Mouse (Mus musculus) splenic B cell, adult 2 months (primary cell): Measurements from ENCODE around the gene Il1a.

Experiments
- DNase-seq: peaks from one replicate; pipeline ENCODE4 v3.0.0-alpha.2; 2011; ENCODE audit warnings: low read depth, low spot score
- H3K27me3 ChIP-seq: 2 replicates; pipeline ENCODE4 v1.6.1; 2012; ENCODE audit warnings: mild to moderate bottlenecking, low read length, moderate library complexity, mixed read lengths; ENCODE audit not compliant: control insufficient read depth, poor library complexity, insufficient read depth, severe bottlenecking
- H3K36me3 ChIP-seq: 2 replicates; pipeline ENCODE4 v1.6.1; 2012; ENCODE audit warnings: mild to moderate bottlenecking, low read length, moderate library complexity, mixed read lengths; ENCODE audit not compliant: control insufficient read depth, poor library complexity, insufficient read depth, severe bottlenecking

Il1a gene

DNA sequence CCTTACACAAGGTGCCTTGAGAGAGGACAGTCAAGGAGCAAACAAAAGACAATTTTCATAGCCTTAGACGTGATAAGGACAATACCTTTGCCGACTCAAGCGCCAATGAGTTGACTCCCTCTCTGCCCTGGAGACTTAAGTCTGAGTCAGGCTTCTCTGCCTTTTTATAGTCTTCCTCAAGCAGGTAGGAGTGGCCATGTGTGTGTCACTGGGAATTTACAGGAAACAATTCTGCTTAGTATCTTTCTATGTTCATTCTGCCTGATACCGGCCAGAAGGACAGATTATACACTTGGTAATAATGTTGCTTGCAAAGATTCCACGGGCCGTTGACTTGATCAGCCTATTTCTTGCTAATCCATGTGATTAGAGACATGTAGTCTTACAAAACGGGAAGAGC, at the start of gene Il1a:
Gene Il1a (minus strand): TSS at position 137 of the 400 bp plus-strand sequence.
- no peaks in the 10 kb centered on the region for H3K36me3 ChIP-seq
- DNase-seq, result no peak
- H3K27me3 ChIP-seq, result no peaks in the 10 kb centered on the region

DNA sequence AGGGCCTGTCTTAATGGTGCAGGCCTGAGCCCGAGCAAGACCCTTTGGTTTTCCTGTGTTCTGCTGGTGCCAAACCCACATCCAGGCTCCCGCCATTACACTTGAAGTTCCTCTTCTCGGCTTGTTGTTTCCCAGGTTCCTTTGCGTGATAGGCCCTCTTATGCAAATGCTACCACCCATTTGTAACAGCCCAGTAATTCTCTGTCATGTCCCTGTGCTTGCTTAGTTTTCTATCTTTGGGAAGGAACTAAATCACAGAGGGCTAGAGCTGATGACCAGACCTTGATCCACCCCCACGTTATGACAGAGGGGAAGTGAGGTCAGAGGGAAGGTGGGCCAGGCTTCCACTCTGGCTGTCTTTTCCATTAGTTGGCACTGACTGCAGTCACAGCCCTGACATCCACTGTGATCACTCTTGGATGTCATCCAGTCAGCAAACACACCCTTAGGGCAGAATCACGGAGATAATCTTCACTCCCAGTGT, 28.4 kb upstream of the Il1a start:
- peak; percentile 72 for DNase-seq
- H3K27me3 ChIP-seq, result no peaks in the 10 kb centered on the region
- no peaks in the 10 kb centered on the region for H3K36me3 ChIP-seq

DNA sequence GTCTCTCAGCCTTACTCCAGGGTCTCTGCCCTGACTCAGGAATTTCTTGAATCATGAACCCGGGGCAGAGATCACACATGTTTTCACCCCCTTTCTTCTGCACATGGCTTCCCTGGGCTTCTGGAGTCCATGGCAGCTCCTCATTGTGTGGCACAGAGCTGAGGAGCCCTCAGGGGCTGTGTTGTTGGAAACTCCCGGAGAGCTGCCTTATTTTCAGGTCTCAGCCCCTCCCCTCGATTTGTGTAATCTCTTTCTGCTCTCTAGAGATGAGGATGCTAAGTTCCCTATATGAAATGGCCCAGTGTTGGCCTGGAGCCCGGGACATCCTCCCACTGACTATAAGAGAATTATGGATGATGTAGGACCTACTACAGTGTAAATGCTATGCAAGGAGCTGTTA, 23.7 kb upstream of the Il1a start:
- DNase-seq, result no peak

DNA sequence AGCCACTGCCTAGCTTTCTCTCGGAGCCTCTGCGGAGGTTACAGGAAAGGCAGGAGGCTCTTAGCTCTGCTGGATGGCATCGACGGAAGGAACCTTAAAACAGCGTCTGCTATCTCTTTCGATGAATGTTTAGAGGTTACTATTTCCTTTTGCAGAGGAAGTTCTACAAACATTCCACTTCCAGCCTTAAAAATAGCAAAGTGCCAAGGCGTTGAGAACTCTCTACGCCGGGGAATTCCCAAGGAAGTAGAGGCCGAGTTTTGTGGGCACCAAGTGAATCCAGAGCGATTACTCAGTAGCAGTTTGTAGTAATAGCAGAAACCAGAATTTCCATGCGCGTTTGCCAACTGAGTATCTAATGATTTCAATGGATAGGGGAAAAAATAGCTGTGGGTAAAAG, 20.8 kb upstream of the Il1a start:
- Histone ChIP-seq H3K27me3 (no peaks in the 10 kb centered on the region), H3K36me3 (no peaks in the 10 kb centered on the region)
- no peak for DNase-seq

More for the DNA sequence above, 23.7 kb upstream of the Il1a start:
- Histone ChIP-seq H3K27me3 (no peaks in the 10 kb centered on the region), H3K36me3 (no peaks in the 10 kb centered on the region)

DNA sequence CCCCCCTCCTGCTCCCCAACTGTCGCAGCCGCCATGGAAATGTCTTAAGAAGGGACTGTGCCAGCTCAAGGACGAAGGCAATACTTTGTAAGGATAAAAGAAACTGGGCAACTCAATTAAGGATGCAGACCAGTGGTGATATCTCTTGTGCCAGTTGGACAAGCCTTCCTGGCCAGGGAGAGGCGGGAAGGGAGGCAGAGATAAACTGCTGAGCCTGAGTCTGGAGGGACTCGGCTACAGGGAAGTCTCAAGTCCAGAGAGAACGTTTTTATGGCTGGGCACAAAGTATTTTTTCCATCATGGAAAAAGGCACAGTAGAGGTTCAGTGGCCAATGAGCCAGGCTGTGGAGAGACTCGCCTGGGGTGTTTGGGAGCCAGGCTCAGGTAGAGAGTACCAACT, 20.3 kb upstream of the Il1a start:
- no peak for DNase-seq
- Histone ChIP-seq H3K27me3 (no peaks in the 10 kb centered on the region), H3K36me3 (no peaks in the 10 kb centered on the region)

DNA sequence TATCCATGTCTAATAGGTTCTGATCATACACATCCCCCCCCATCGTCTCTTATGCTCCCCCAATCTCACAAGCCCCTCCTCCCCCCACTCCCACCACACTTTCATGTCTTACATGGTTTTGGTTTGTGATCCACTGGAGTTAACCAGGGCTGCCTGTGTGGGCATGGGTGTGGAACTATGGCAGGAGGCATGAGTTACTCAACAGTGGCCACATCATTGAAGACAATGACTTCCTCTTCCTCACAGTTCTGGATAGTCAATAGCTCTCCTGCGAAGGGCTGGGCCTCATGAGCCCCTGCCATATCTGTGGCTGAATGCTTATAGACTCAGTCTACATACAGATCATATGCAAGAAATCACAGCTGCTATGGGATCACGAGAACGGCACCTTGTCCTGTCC, 18.5 kb upstream of the Il1a start:
- no peak for DNase-seq
- Histone ChIP-seq H3K36me3 (no peaks in the 10 kb centered on the region), H3K27me3 (no peaks in the 10 kb centered on the region)

DNA sequence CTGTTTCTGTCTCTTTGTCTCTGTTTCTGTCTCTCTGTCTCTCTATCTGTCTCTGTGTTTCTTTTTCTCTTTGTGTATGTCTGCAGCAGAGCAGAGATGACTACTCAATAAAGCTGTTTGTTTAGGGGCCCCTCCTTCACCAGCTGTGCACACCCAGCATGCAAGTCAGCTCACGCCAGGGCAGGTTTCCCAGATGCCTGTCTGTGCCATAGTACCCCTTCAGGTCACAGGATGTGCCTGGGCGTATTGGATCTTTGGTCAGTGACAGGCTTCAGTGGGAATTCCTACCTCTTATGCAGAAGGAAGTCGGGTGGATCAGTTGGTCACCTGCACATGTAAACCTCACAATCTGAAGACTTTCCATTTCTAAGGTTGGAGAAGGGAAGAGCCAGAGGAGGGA, 14.4 kb upstream of the Il1a start:
- no peak for DNase-seq
- Histone ChIP-seq H3K36me3 (no peaks in the 10 kb centered on the region), H3K27me3 (no peaks in the 10 kb centered on the region)

DNA sequence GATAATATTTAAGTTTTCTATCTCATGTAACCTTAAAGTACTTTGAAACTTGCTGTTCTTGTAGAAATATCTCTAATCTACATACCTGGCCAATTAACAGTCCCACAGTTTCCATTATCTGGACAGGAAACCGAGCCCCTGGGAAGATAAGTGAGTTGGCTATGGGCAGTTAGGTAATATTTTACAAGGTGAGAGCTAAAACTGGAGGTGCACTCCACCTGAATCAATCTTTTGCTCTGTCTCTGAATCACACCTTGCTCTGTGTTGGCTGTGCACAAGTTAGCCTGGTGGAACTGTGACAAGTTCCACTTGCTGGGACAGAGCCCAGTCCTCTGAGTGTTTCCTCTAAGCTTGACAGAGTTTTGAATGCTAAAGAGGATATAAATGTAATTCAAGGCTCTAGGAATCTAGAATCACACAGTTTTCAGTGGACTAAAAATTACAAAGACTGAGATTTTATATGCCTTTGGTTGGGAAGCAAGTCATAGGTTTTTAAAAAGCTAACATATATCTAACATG, 12.4 kb upstream of the Il1a start:
- no peaks in the 10 kb centered on the region for H3K27me3 ChIP-seq
- no peaks in the 10 kb centered on the region for H3K36me3 ChIP-seq
- DNase-seq, result no peak

DNA sequence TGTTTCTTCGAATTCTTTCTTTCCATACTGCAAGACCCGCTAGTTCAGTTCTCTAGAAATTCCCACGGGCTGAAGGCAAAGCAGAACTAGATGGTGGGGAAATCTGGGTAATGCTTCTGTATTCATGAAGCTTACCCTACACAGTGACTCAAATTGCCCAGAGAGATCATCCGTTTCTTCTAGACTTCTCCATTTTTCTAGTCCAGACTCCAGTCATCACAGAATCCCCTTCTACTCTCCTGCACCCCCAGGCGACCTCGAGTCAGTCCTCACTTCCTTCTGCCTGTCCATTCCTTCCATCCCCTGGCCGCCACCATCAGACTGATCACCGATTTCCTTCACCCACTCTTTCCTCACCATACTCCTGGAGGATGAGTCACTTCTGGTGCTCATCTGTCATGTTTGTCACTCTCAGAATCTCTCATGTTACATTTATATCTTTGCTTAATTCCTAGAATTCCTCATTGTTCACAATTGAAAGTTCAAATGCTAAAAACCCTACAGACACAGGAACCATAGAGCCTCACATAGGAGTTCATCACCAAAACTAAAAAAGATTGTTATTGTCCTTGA, 10.3 kb upstream of the Il1a start:
- DNase-seq, result no peak
- H3K36me3 ChIP-seq, result no peaks in the 10 kb centered on the region
- no peaks in the 10 kb centered on the region for H3K27me3 ChIP-seq

DNA sequence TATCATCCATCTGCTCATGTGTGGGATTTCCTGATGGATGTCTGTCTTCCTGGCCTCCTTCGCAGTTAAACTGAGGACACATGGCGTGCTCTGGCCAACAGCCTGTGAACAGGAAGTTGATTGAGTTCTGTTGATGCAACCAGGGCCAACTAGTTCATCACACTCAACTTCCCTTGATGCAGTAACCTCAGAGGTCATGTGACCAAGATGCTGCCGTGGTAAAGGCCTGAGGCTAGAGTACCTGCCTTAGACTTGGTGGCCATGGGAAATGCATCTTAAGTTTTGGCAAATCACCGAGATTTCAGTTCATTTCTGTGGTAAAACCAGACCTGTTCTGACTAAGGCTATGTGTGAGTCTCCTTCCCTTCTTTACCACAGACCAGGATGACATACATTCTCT, 6.1 kb upstream of the Il1a start:
- H3K27me3 ChIP-seq, result no peaks in the 10 kb centered on the region
- H3K36me3 ChIP-seq, result no peaks in the 10 kb centered on the region
- DNase-seq, result peak; percentile 47

DNA sequence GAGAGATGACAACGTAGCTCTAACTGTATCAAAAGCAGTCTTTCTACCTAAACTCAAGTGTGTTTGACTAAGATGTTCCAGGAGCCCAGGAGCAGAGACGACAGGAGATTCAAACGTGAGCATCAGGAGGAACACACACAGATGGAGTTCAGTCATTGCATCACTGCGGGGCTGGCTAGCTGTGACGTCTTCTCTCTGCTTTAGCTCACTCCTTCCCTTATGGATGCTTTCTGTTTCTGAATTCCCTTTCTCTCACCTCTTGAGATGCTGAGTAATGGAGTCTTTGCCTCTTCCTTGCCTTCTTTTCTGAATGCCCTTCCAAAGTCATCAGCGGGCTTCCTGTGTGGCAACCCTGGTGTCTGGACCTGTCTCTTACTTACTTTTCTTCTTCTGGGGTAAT, 5.1 kb upstream of the Il1a start:
- no peaks in the 10 kb centered on the region for H3K36me3 ChIP-seq
- H3K27me3 ChIP-seq, result no peaks in the 10 kb centered on the region
- no peak for DNase-seq

DNA sequence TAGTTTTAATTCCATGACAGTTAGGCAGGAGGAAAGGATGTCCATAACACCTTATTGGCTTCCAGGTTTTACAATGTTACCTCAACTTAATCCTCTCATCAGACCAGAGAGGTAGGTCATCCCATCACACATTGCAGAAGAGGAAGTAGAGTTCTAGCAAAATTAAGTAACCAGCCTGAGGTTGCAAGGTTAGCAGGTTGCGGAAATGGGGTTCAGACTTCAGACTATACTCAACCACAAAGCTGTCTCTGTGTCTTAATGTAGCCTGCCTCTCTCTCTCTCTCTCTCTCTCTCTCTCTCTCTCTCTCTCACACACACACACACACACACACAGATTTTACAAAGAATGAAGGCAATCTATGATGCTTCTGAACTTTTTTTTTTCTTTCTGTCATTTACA, 4.2 kb upstream of the Il1a start:
- H3K36me3 ChIP-seq, result no peaks in the 10 kb centered on the region
- no peaks in the 10 kb centered on the region for H3K27me3 ChIP-seq
- peak; percentile 65 for DNase-seq

DNA sequence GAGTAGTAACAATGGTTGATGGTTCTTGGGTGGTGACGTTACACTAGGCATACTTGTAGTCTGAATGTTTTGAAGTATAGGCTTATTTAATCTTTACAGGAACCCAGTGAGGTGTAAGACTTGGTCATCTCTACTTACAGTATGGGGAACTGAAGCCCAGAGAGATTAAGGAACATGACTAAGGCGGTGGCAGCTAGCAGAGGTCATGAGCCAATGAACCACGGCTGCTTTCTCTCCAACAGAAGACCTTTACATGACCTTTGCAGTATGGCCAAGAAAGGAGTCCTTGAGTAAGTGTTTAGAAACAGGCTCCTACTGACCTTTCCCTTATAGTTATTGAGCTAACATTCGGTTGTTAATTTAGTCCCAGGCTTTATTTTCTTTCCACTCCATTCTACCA, 3.8 kb downstream of the Il1a start:
- Histone ChIP-seq H3K36me3 (no peaks in the 10 kb centered on the region), H3K27me3 (no peaks in the 10 kb centered on the region)
- peak; percentile 56 for DNase-seq

DNA sequence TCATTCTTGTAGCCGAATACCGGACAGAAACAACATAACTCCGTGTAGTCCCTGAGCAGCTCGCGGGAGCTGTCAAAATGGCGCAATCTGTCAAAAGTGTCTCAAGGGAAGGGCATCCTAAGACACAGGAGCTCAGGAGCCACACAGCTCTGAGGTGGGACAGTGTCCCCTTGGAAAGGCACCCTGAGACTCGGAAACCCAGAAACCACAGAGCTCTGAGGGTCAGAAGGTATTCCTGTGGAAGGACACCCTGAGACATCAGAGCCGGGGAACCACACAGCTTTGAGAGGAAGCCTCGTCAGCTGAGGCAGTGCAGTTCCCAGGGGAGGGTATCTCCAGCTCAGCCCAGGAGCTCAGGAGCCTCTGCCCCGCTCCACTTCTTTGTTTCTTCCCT, 12.2 kb downstream of the Il1a start:
- Histone ChIP-seq H3K36me3 (no peaks in the 10 kb centered on the region), H3K27me3 (no peaks in the 10 kb centered on the region; the same call in 1 of the 2 replicates)
- DNase-seq, result peak; percentile 74

DNA sequence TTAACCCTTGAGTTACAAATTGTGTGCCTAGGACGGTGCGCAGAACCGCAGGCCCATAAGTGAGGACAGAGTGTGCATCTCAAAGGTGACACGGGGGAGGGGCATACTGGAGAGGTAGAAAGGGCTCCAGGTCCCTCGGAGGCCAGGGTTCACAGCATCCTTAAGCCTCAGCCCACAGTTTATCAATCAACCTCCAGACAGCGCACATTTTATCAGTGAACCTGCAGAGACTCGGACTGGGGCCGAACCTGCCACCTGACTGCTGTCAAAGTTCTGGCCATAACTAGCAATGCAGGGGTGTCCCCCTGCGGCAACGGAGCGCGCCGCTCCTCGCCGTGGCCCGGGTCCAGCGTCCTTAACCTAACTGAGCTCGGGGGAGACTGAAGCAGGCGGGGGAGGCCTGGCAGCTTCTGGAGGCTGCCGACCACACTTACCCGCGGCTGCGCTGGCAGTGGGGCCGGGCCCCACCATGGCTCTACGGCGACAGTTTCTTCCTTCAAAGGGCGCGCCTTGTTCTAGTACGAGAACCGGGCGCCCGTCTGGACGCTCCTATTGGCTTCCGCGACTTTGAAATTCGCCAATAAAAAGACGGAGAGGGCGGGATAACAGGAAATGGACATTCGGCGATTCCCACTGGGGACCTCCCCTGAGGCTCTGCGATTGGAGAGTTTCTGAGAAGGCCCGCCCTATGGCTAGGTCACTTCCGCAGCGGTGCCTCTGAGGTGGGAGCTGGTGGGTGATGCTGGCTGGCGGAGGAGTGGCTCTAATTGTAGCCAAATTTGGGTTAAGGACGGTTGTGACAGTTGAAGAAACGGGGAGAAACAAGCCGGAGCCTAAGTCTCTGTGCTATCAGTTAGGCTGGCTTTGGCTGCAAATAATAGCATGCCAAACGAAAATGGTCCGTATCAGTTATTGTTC, 12.8 kb downstream of the Il1a start, which contains the start of gene Ckap2l:
Gene Ckap2l (minus strand): TSS at position 542 of the 918 bp plus-strand sequence.
- no peaks in the 10 kb centered on the region; the same call in 1 of the 2 replicates for H3K27me3 ChIP-seq
- no peaks in the 10 kb centered on the region for H3K36me3 ChIP-seq
- peak; percentile 98 for DNase-seq
